Mouse (Mus musculus): Measurements from ENCODE around the gene Cd164l2. TPM values are rescaled to one million over a fixed set of nuclear protein-coding genes. Genes with fewer than 3 reads are reported as not detected.
A peak's percentile ranks its signal among the peaks of the same experiment; 100 is the strongest.

The Cd164l2 gene
- polyA plus RNA-seq, 1 experiment, result 0.74 TPM

GRCm38 (mm10) chr4:133226073-133226472, 14.1 kb downstream of the Cd164l2 start:
- DNase-seq (ENCODE audit: low read depth), result no peak
- TF ChIP-seq POLR2A (IDR thresholded peaks at IDR 0.05; ENCODE audit: borderline replicate concordance, extremely low read depth, insufficient read depth, insufficient read length, poor library complexity, severe bottlenecking), result no peak
- TF ChIP-seq CTCF (IDR thresholded peaks at IDR 0.05; ENCODE audit: borderline replicate concordance, extremely low read depth, insufficient read depth, insufficient read length), result no peak

GRCm38 (mm10) chr4:133227636-133228035, 15.7 kb downstream of the Cd164l2 start:
- no peak for DNase-seq (ENCODE audit: low read depth)
- TF ChIP-seq POLR2A (IDR thresholded peaks at IDR 0.05; ENCODE audit: borderline replicate concordance, extremely low read depth, insufficient read depth, insufficient read length, poor library complexity, severe bottlenecking) (no peak), CTCF (IDR thresholded peaks at IDR 0.05; ENCODE audit: borderline replicate concordance, extremely low read depth, insufficient read depth, insufficient read length) (no peak)

GRCm38 (mm10) chr4:133229582-133229981, 17.7 kb downstream of the Cd164l2 start:
- TF ChIP-seq CTCF (IDR thresholded peaks at IDR 0.05; ENCODE audit: borderline replicate concordance, extremely low read depth, insufficient read depth, insufficient read length) (no peak), POLR2A (IDR thresholded peaks at IDR 0.05; ENCODE audit: borderline replicate concordance, extremely low read depth, insufficient read depth, insufficient read length, poor library complexity, severe bottlenecking) (no peak)
- no peak for DNase-seq (ENCODE audit: low read depth)

GRCm38 (mm10) chr4:133233285-133233976, 21.5 kb downstream of the Cd164l2 start:
- DNase-seq (ENCODE audit: low read depth), result no peak
- TF ChIP-seq POLR2A (IDR thresholded peaks at IDR 0.05; ENCODE audit: borderline replicate concordance, extremely low read depth, insufficient read depth, insufficient read length, poor library complexity, severe bottlenecking), result no peak
- peak; percentile 28; the same call in 1 of the 2 replicates for TF ChIP-seq CTCF (IDR thresholded peaks at IDR 0.05; ENCODE audit: borderline replicate concordance, extremely low read depth, insufficient read depth, insufficient read length)

DNA sequence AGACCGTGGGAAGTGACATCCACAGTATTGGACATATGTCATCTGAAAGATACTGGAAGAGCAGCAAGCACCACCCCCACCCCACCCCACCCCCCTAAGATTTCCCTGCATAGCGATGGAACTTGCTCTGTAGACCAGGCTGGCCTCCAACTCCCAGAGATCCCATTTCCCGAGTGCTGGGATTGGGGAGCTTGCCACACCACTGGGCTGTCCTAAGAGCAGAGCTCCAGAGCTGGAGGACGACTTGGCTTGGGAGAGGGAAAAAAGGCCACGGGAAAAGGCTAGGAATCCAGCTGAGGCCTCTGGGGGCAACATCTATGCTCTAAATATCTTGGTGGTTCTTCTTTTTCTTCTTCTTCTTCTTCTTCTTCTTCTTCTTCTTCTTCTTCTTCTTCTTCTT, 22.8 kb downstream of the Cd164l2 start:
- no peak for DNase-seq (ENCODE audit: low read depth)
- TF ChIP-seq POLR2A (IDR thresholded peaks at IDR 0.05; ENCODE audit: borderline replicate concordance, extremely low read depth, insufficient read depth, insufficient read length, poor library complexity, severe bottlenecking), result no peak
- TF ChIP-seq CTCF (IDR thresholded peaks at IDR 0.05; ENCODE audit: borderline replicate concordance, extremely low read depth, insufficient read depth, insufficient read length), result no peak

- TF ChIP-seq CTCF (IDR thresholded peaks at IDR 0.05; ENCODE audit: borderline replicate concordance, extremely low read depth, insufficient read depth, insufficient read length) (no peak), POLR2A (IDR thresholded peaks at IDR 0.05; ENCODE audit: borderline replicate concordance, extremely low read depth, insufficient read depth, insufficient read length, poor library complexity, severe bottlenecking) (no peak)
- DNase-seq (ENCODE audit: low read depth), result no peak
Observed at GRCm38 (mm10) chr4:133235415-133235814, 23.5 kb downstream of the Cd164l2 start.

DNA sequence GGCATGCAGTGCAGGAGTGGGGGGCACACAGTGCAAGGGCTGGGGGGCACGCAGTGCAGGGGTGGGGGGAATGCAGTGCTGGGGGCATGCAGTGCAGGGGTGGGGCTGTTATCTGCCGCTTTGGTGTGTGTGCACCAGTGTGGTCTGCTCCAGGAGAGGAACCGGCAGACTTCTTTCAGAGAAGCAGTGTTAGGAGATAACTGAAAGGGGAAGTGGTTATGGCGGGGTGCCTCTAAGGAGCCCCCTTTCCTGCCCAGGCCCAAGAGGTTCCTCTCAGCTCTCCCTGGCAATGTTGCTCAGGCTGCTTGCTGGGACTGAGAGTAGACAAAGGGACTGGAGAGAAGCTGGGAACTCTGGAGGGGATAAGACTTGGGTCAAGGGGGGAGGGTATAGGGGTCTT, 26.0 kb downstream of the Cd164l2 start:
- no peak for TF ChIP-seq CTCF (IDR thresholded peaks at IDR 0.05; ENCODE audit: borderline replicate concordance, extremely low read depth, insufficient read depth, insufficient read length)
- no peak for TF ChIP-seq POLR2A (IDR thresholded peaks at IDR 0.05; ENCODE audit: borderline replicate concordance, extremely low read depth, insufficient read depth, insufficient read length, poor library complexity, severe bottlenecking)
- no peak for DNase-seq (ENCODE audit: low read depth)

DNA sequence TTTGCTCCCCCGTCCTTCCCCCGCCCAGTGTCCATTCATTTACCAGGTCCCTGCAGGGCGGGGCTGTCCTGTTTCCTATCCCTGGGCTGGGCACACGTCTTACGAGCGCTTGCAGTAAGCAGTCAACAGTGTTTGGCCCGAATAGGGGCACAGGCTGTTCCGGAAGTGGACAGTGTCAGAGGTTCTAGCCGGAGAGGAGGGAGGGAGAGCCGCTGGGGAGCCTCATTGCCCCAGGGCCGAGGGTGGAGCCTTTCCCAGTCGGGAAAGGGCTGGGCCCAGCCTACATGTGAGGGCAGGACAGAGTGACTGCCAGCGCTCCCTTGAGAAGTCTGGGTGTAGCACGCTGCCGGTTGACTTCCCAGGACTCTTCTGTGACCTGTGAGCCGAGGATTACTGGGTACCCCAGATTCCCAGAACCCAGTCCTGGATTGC, 28.6 kb downstream of the Cd164l2 start, which contains the start of gene Map3k6:
Gene Map3k6, plus strand, starts transcription at position 329 of the 432 bp plus-strand sequence.
- TF ChIP-seq POLR2A (IDR thresholded peaks at IDR 0.05; ENCODE audit: borderline replicate concordance, extremely low read depth, insufficient read depth, insufficient read length, poor library complexity, severe bottlenecking), result no peak
- no peak for TF ChIP-seq CTCF (IDR thresholded peaks at IDR 0.05; ENCODE audit: borderline replicate concordance, extremely low read depth, insufficient read depth, insufficient read length)
- no peak for DNase-seq (ENCODE audit: low read depth)

GRCm38 (mm10) chr4:133240934-133241908, 29.3 kb downstream of the Cd164l2 start:
- peak; percentile 87 for DNase-seq (ENCODE audit: low read depth)
- TF ChIP-seq POLR2A (IDR thresholded peaks at IDR 0.05; ENCODE audit: borderline replicate concordance, extremely low read depth, insufficient read depth, insufficient read length, poor library complexity, severe bottlenecking) (no peak), CTCF (IDR thresholded peaks at IDR 0.05; ENCODE audit: borderline replicate concordance, extremely low read depth, insufficient read depth, insufficient read length) (no peak)

DNA sequence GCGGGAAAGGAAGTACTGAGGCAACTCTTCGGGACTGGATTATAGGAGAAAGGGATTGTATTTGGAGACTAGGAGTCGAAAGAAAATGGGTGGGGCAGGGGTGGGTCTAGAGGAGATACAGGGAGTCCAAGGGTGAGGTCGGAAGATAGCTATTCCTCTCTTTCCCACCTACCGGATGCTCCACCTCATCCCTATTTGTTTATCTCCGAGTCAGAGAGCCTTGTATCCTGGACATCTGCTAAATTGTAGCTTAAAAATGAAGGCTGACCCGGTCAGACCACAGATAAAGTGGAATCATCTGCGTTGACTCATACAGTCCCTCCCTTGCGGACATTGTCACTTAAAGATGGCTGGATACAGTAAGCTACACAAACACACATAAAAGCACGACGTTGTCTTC, 30.0 kb downstream of the Cd164l2 start:
- no peak for TF ChIP-seq CTCF (IDR thresholded peaks at IDR 0.05; ENCODE audit: borderline replicate concordance, extremely low read depth, insufficient read depth, insufficient read length)
- no peak for TF ChIP-seq POLR2A (IDR thresholded peaks at IDR 0.05; ENCODE audit: borderline replicate concordance, extremely low read depth, insufficient read depth, insufficient read length, poor library complexity, severe bottlenecking)
- DNase-seq (ENCODE audit: low read depth), result no peak

DNA sequence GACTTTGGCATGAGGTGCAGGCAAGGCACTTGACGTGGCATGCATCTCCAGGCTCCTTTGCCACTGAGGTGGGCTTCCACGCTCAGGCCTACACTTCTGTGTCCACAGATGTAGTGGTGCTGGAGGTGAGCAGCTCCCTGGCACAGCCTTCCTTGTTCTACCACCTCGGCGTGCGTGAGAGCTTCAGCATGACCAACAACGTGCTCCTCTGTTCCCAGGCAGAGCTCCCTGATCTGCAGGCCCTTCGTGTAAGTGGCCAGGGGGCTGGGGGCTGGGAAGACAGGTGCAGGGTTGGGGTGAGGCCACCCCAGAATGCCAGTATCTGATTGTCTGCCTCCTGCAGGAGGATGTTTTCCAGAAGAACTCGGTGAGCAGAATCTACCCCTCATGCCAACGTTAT, 30.8 kb downstream of the Cd164l2 start:
- DNase-seq (ENCODE audit: low read depth), result no peak
- no peak for TF ChIP-seq CTCF (IDR thresholded peaks at IDR 0.05; ENCODE audit: borderline replicate concordance, extremely low read depth, insufficient read depth, insufficient read length)
- TF ChIP-seq POLR2A (IDR thresholded peaks at IDR 0.05; ENCODE audit: borderline replicate concordance, extremely low read depth, insufficient read depth, insufficient read length, poor library complexity, severe bottlenecking), result no peak
